Mouse (Mus musculus): ENCODE measurements at regions not wholly inside any gene's neighbourhood (a gene's known extent, or its start where the extent isn't known, plus 50 kb on each side); places are given as distances from the start of the nearest gene placed in this dataset.

- DNase-seq (ENCODE audit: low spot score) (peak; percentile 19), ATAC-seq (ENCODE audit: low FRiP score) (no peak)
- WGBS: 52% methylated on average over 9 of the region's 9 CpGs
Measured at GRCm38 (mm10) chr11:38938124-38938883, 1702.5 kb upstream of the Tenm2 start.

More at GRCm38 (mm10) chr11:38938124-38938883, 1702.5 kb upstream of the Tenm2 start:
- H3K27ac ChIP-seq (ENCODE audit: low read depth, low read length): no peak overlapping the region
- no peak overlapping the region for H3K4me3 ChIP-seq (ENCODE audit: low read depth, low read length)
- H3K36me3 ChIP-seq (ENCODE audit: control insufficient read depth, insufficient read depth, low read length): no peaks in the 10 kb centered on the region
- H3K4me2 ChIP-seq (replicated peaks; ENCODE audit: low read depth, low read length): no peak overlapping the region
- H3K9ac ChIP-seq (ENCODE audit: low read depth, low read length): no peak overlapping the region
- H3K9me3 ChIP-seq (ENCODE audit: control insufficient read depth, low read length): no peaks in the 10 kb centered on the region
- H3K4me1 ChIP-seq (replicated peaks; ENCODE audit: control insufficient read depth, insufficient read depth, low read length): no peaks in the 10 kb centered on the region
- H3K27me3 ChIP-seq (ENCODE audit: control insufficient read depth, insufficient read depth, low read length): no peaks in the 10 kb centered on the region

Measured in hindbrain, embryonic 11.5 days (tissue).